Comparison of ENCODE assay signal across 28 mouse cellular contexts in genomic region chr15:97715083-97715482, GRCm38 (mm10). TPM values are rescaled to one million over a fixed set of nuclear protein-coding genes. Genes with fewer than 3 reads are reported as not detected.
"Had no signal": no experiment of that assay in that cellular context is flagged by ENCODE, and none has a peak within 500 bp of the region (broad histone marks: within the 10 kb centered on the region; RNA-seq: fewer than 3 reads in every experiment).

No protein-coding gene starts in this region.

- H3K27me3 ChIP-seq: embryonic facial prominence, embryonic 13.5 days; embryonic facial prominence, embryonic 15.5 days; forebrain, embryonic 12.5 days; forebrain, embryonic 13.5 days; forebrain, embryonic 15.5 days had no signal

- H3K4me2 ChIP-seq: embryonic facial prominence, embryonic 12.5 days; embryonic facial prominence, embryonic 13.5 days; embryonic facial prominence, embryonic 15.5 days; forebrain, embryonic 12.5 days; forebrain, embryonic 13.5 days; forebrain, embryonic 15.5 days had no signal

- H3K4me1 ChIP-seq: forebrain, embryonic 12.5 days; forebrain, embryonic 13.5 days; forebrain, embryonic 15.5 days had no signal

- H3K4me3 ChIP-seq: embryonic facial prominence, embryonic 10.5 days; embryonic facial prominence, embryonic 12.5 days; embryonic facial prominence, embryonic 13.5 days; embryonic facial prominence, embryonic 15.5 days; erythroblast, embryonic 14.5 days; forebrain, embryonic 10.5 days; forebrain, embryonic 12.5 days; forebrain, embryonic 13.5 days; forebrain, embryonic 15.5 days; gastrocnemius, adult 2 months; heart, adult 2 months had no signal

- H3K27ac ChIP-seq: embryonic facial prominence, embryonic 10.5 days; embryonic facial prominence, embryonic 12.5 days; embryonic facial prominence, embryonic 13.5 days; embryonic facial prominence, embryonic 15.5 days; forebrain, embryonic 10.5 days; forebrain, embryonic 12.5 days; forebrain, embryonic 13.5 days; forebrain, embryonic 15.5 days; gastrocnemius, adult 2 months; heart, adult 2 months had no signal

- H3K9ac ChIP-seq: embryonic facial prominence, embryonic 12.5 days; embryonic facial prominence, embryonic 13.5 days; embryonic facial prominence, embryonic 15.5 days; forebrain, embryonic 12.5 days; forebrain, embryonic 13.5 days; forebrain, embryonic 15.5 days; forebrain, postnatal 0 days had no signal

- H3K9me3 ChIP-seq: embryonic facial prominence, embryonic 10.5 days; embryonic facial prominence, embryonic 12.5 days; embryonic facial prominence, embryonic 13.5 days; embryonic facial prominence, embryonic 15.5 days; forebrain, embryonic 10.5 days; forebrain, embryonic 12.5 days; forebrain, embryonic 13.5 days; forebrain, embryonic 15.5 days had no signal

- ATAC-seq: forebrain, embryonic 13.5 days; forebrain, embryonic 14.5 days; forebrain, embryonic 15.5 days; forebrain, embryonic 16.5 days; forebrain, postnatal 0 days had no signal

- DNase-seq: cerebellum, adult 9-10 months; cerebellum, adult 9-11 months; cerebellum, postnatal 10 days; cerebellum, postnatal 14 days; cerebellum, postnatal 25 days; cerebellum, postnatal 36 days; embryo, embryonic 11 days; forebrain, postnatal 0 days; gastrocnemius, adult 2 months; gastrocnemius, postnatal 14 days; gastrocnemius, postnatal 25 days; gastrocnemius, postnatal 36 days; heart, adult 11 months; heart, adult 18-20 months; heart, adult 2 months had no signal

- H3K36me3 ChIP-seq: embryonic facial prominence, embryonic 10.5 days; embryonic facial prominence, embryonic 12.5 days; embryonic facial prominence, embryonic 13.5 days; embryonic facial prominence, embryonic 15.5 days; forebrain, embryonic 10.5 days; forebrain, embryonic 12.5 days; forebrain, embryonic 15.5 days had no signal

RNA-seq across cellular contexts. Expression of gene Endou, which starts 16.1 kb away (rescaled TPM):
- polyA plus RNA-seq: embryonic facial prominence, embryonic 11.5 days; erythroblast, embryonic 14.5 days; forebrain, embryonic 11.5 days had no signal

RNA-seq across cellular contexts. Expression of gene Rapgef3, which starts 52.7 kb away (rescaled TPM):
- polyA plus RNA-seq: erythroblast, embryonic 14.5 days had no signal
